Mouse (Mus musculus): Measurements from ENCODE around the gene Olfr159. TPM values are rescaled to one million over a fixed set of nuclear protein-coding genes. Genes with fewer than 3 reads are reported as not detected.

The Olfr159 gene
- polyA plus RNA-seq, 1 experiment from 2014 or later, result not detected

DNA sequence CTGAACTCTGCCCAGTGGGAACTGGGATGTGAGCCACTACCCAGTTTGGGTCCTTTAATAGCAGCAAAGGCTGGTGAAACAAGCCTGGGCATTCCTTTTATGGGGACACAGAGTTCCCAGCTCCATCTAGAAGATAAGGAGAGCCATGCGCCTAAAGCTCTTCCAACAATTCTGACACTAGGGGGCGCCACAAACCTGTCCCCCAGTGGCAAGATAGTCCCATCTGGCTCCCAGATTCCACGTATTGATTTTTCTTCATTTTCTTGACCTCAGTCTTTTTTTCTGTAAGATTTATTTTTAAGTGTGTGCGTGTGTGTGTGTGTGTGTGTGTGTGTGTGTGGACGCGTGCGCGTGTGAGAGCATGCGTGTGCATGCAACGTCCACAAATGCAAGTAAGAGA is 10.3 kb downstream of the Olfr159 start:
- no peak overlapping the region for H3K9ac ChIP-seq
- no peak for DNase-seq (ENCODE audit: low spot score)
- no peaks in the 10 kb centered on the region for H3K36me3 ChIP-seq (replicated peaks; ENCODE audit: control insufficient read depth, insufficient read depth)
- WGBS, result 77% methylated on average over 10 of the region's 10 CpGs
- no peaks in the 10 kb centered on the region for H3K9me3 ChIP-seq (ENCODE audit: control insufficient read depth, low read length)
- H3K4me2 ChIP-seq (replicated peaks), result no peak overlapping the region
- H3K27me3 ChIP-seq (ENCODE audit: control insufficient read depth, insufficient read depth, low read length), result no peaks in the 10 kb centered on the region
- no peak for ATAC-seq (ENCODE audit: low FRiP score)
- no peaks in the 10 kb centered on the region for H3K4me1 ChIP-seq (replicated peaks; ENCODE audit: control insufficient read depth, insufficient read depth, low read length)
- H3K27ac ChIP-seq, result no peak overlapping the region
- no peak overlapping the region for H3K4me3 ChIP-seq (replicated peaks; ENCODE audit: low read length)

GRCm38 (mm10) chr4:43759571-43760418 is 11.0 kb downstream of the Olfr159 start:
- DNase-seq (ENCODE audit: low spot score), result no peak
- Histone ChIP-seq H3K9me3 (ENCODE audit: control insufficient read depth, low read length) (no peaks in the 10 kb centered on the region), H3K36me3 (replicated peaks; ENCODE audit: control insufficient read depth, insufficient read depth) (no peaks in the 10 kb centered on the region), H3K27ac (no peak overlapping the region), H3K4me3 (replicated peaks; ENCODE audit: low read length) (no peak overlapping the region), H3K4me2 (replicated peaks) (no peak overlapping the region), H3K27me3 (ENCODE audit: control insufficient read depth, insufficient read depth, low read length) (no peaks in the 10 kb centered on the region), H3K9ac (no peak overlapping the region), H3K4me1 (replicated peaks; ENCODE audit: control insufficient read depth, insufficient read depth, low read length) (no peaks in the 10 kb centered on the region)
- 83% methylated on average over 21 of the region's 21 CpGs for WGBS
- ATAC-seq (ENCODE audit: low FRiP score), result no peak

- no peak for ATAC-seq (ENCODE audit: low FRiP score)
- no peaks in the 10 kb centered on the region for H3K36me3 ChIP-seq (replicated peaks; ENCODE audit: control insufficient read depth, insufficient read depth)
- no peak overlapping the region for H3K27ac ChIP-seq
- no peaks in the 10 kb centered on the region for H3K4me1 ChIP-seq (replicated peaks; ENCODE audit: control insufficient read depth, insufficient read depth, low read length)
- no peaks in the 10 kb centered on the region for H3K9me3 ChIP-seq (ENCODE audit: control insufficient read depth, low read length)
- 80% methylated on average over 6 of the region's 6 CpGs for WGBS
- H3K27me3 ChIP-seq (ENCODE audit: control insufficient read depth, insufficient read depth, low read length), result no peaks in the 10 kb centered on the region
- no peak overlapping the region for H3K4me3 ChIP-seq (replicated peaks; ENCODE audit: low read length)
- H3K9ac ChIP-seq, result no peak overlapping the region
- no peak overlapping the region for H3K4me2 ChIP-seq (replicated peaks)
- no peak for DNase-seq (ENCODE audit: low spot score)
Observed at GRCm38 (mm10) chr4:43757213-43757612, 13.6 kb downstream of the Olfr159 start.

- H3K4me1 ChIP-seq (replicated peaks; ENCODE audit: control insufficient read depth, insufficient read depth, low read length), result no peaks in the 10 kb centered on the region
- ATAC-seq (ENCODE audit: low FRiP score) (no peak), DNase-seq (ENCODE audit: low spot score) (peak; percentile 82)
- H3K27ac ChIP-seq, result no peak overlapping the region
- H3K36me3 ChIP-seq (replicated peaks; ENCODE audit: control insufficient read depth, insufficient read depth), result no peaks in the 10 kb centered on the region
- H3K4me3 ChIP-seq (replicated peaks; ENCODE audit: low read length), result no peak overlapping the region
- H3K27me3 ChIP-seq (ENCODE audit: control insufficient read depth, insufficient read depth, low read length), result no peaks in the 10 kb centered on the region
- 21% methylated on average over 6 of the region's 6 CpGs for WGBS
- H3K9ac ChIP-seq, result no peak overlapping the region
- H3K9me3 ChIP-seq (ENCODE audit: control insufficient read depth, low read length), result no peaks in the 10 kb centered on the region
- H3K4me2 ChIP-seq (replicated peaks), result no peak overlapping the region
Observed at GRCm38 (mm10) chr4:43745187-43745586, 25.6 kb downstream of the Olfr159 start.

GRCm38 (mm10) chr4:43743099-43743498 is 27.7 kb downstream of the Olfr159 start:
- H3K36me3 ChIP-seq (replicated peaks; ENCODE audit: control insufficient read depth, insufficient read depth), result no peaks in the 10 kb centered on the region

DNA sequence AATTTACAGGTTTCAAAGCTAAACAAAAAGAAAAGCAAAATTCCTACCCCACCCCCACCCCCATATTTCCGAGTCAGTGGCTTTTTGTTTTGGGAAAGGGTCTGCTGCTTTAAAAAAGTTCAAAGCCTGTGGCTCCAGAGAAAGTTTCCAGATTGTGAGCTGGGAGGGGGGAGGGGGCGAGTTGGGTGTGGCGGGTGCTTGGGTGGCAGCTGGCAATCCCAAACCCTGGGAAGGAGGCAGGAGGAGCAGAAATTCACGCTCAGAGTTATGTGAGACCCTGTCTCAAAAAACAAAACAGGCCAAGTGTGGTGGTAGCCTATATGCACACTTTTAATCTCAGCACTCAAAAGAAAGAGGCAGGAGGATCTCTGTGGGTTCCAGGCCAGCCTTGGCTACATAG is 28.2 kb downstream of the Olfr159 start:
- Histone ChIP-seq H3K9ac (no peak overlapping the region), H3K4me1 (replicated peaks; ENCODE audit: control insufficient read depth, insufficient read depth, low read length) (no peaks in the 10 kb centered on the region), H3K4me3 (replicated peaks; ENCODE audit: low read length) (no peak overlapping the region), H3K9me3 (ENCODE audit: control insufficient read depth, low read length) (no peaks in the 10 kb centered on the region), H3K27me3 (ENCODE audit: control insufficient read depth, insufficient read depth, low read length) (no peaks in the 10 kb centered on the region), H3K27ac (no peak overlapping the region), H3K36me3 (replicated peaks; ENCODE audit: control insufficient read depth, insufficient read depth) (no peaks in the 10 kb centered on the region), H3K4me2 (replicated peaks) (no peak overlapping the region)
- ATAC-seq (ENCODE audit: low FRiP score), result no peak
- no peak for DNase-seq (ENCODE audit: low spot score)
- WGBS, result 23% methylated on average over 4 of the region's 4 CpGs

More at GRCm38 (mm10) chr4:43743099-43743498, 27.7 kb downstream of the Olfr159 start:
- no peak overlapping the region for H3K9ac ChIP-seq
- WGBS, result 59% methylated on average over 1 of the region's 1 CpGs
- no peak overlapping the region for H3K27ac ChIP-seq
- DNase-seq (ENCODE audit: low spot score) (no peak), ATAC-seq (ENCODE audit: low FRiP score) (no peak)
- no peak overlapping the region for H3K4me2 ChIP-seq (replicated peaks)
- H3K9me3 ChIP-seq (ENCODE audit: control insufficient read depth, low read length), result no peaks in the 10 kb centered on the region
- no peaks in the 10 kb centered on the region for H3K27me3 ChIP-seq (ENCODE audit: control insufficient read depth, insufficient read depth, low read length)
- H3K4me1 ChIP-seq (replicated peaks; ENCODE audit: control insufficient read depth, insufficient read depth, low read length), result no peaks in the 10 kb centered on the region
- H3K4me3 ChIP-seq (replicated peaks; ENCODE audit: low read length), result no peak overlapping the region

- Histone ChIP-seq H3K4me3 (replicated peaks; ENCODE audit: low read length) (no peak overlapping the region), H3K4me2 (replicated peaks) (no peak overlapping the region), H3K27me3 (ENCODE audit: control insufficient read depth, insufficient read depth, low read length) (no peaks in the 10 kb centered on the region), H3K9me3 (ENCODE audit: control insufficient read depth, low read length) (no peaks in the 10 kb centered on the region), H3K9ac (no peak overlapping the region), H3K27ac (no peak overlapping the region), H3K4me1 (replicated peaks; ENCODE audit: control insufficient read depth, insufficient read depth, low read length) (no peaks in the 10 kb centered on the region), H3K36me3 (replicated peaks; ENCODE audit: control insufficient read depth, insufficient read depth) (no peaks in the 10 kb centered on the region)
- DNase-seq (ENCODE audit: low spot score) (no peak), ATAC-seq (ENCODE audit: low FRiP score) (no peak)
- 72% methylated on average over 5 of the region's 5 CpGs for WGBS
Observed at GRCm38 (mm10) chr4:43741526-43741925, 29.3 kb downstream of the Olfr159 start.

DNA sequence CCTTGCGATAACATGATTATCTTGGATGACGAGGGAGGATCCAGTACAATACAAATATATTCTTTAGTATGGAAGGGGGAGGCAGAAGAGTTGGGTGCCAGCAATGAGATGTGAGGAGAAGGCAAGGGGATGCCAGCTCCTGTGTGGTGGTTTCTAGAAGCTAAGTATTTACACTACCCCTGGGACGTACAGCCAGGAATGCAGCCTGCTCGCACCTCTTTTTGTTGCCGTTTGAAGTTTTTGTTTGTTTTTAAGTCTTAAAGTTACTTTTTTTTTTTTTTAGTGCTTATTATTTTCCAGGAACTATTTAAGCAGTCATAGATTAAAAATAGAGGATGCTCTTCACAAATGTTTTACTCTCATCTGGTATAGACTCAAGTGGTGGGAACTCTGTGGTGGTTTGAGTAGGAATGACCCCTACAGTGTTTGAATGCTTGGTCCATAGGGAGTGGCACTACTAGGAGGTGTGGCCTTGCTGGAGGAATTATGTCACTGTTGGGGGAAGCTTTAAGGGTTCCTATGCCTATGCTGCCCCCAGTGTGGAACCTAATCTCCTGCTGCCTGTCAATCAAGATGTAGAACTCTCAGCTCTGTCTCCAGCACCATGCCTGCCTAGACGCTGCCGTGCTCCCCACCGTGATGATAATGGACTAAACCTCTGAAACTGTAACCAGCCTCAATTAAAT is 31.7 kb downstream of the Olfr159 start:
- Histone ChIP-seq H3K27ac (no peak overlapping the region), H3K4me3 (replicated peaks; ENCODE audit: low read length) (no peak overlapping the region), H3K4me1 (replicated peaks; ENCODE audit: control insufficient read depth, insufficient read depth, low read length) (no peaks in the 10 kb centered on the region), H3K4me2 (replicated peaks) (no peak overlapping the region), H3K36me3 (replicated peaks; ENCODE audit: control insufficient read depth, insufficient read depth) (no peaks in the 10 kb centered on the region), H3K27me3 (ENCODE audit: control insufficient read depth, insufficient read depth, low read length) (no peaks in the 10 kb centered on the region), H3K9ac (no peak overlapping the region), H3K9me3 (ENCODE audit: control insufficient read depth, low read length) (no peaks in the 10 kb centered on the region)
- ATAC-seq (ENCODE audit: low FRiP score), result no peak
- no peak for DNase-seq (ENCODE audit: low spot score)
- 75% methylated on average over 8 of the region's 8 CpGs for WGBS

DNA sequence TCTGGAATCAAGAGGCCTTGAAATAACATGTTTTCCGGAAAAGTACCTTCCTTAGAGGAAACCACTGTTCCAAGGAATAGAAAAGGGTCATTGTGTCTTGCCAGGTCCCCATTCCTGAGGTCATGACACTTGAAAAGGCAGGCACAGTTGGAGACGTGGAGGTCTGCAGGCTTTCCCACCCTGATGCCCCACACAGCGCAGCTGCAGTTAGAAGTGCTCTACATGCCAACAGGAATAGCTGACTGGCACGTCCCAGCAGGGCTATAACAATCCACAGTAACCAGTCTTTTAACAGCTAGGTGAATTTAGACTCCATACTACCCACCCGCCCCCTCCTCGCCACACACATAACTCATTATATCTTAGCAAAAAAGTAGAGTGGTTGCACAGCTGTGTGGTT is 33.7 kb downstream of the Olfr159 start:
- ATAC-seq (ENCODE audit: low FRiP score), result no peak
- WGBS, result 66% methylated on average over 6 of the region's 6 CpGs

More for the DNA sequence above, 33.7 kb downstream of the Olfr159 start:
- Histone ChIP-seq H3K27ac (no peak overlapping the region), H3K4me2 (replicated peaks) (no peak overlapping the region), H3K9me3 (ENCODE audit: control insufficient read depth, low read length) (no peaks in the 10 kb centered on the region), H3K9ac (no peak overlapping the region), H3K36me3 (replicated peaks; ENCODE audit: control insufficient read depth, insufficient read depth) (no peaks in the 10 kb centered on the region), H3K27me3 (ENCODE audit: control insufficient read depth, insufficient read depth, low read length) (no peaks in the 10 kb centered on the region), H3K4me3 (replicated peaks; ENCODE audit: low read length) (no peak overlapping the region), H3K4me1 (replicated peaks; ENCODE audit: control insufficient read depth, insufficient read depth, low read length) (no peaks in the 10 kb centered on the region)
- no peak for DNase-seq (ENCODE audit: low spot score)
